Mouse (Mus musculus): ENCODE measurements around the gene Irs2. TPM values are rescaled to one million over a fixed set of nuclear protein-coding genes. Genes with fewer than 3 reads are reported as not detected.

Irs2 gene
- polyA plus RNA-seq, 1 experiment from 2014 or later = 6.8 TPM

DNA sequence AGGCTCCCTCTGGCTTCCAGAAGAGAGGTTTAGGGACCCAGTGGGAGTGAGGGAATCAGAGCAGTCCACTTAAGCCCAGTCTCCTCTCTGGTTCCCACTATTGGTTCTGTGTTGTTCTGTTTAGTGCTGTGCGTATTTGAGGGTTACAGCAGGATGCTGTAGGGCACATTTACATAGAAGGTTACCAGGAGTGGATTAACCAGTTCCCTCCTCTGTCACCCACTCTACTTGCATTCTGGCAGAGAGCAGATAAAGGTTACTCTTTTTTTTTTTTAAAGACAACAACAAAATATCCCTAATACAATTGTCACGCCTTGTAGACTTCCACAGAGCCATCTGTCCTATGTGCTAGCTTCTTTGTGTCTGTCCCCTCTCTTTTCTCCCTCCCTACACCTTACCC lies 16.9 kb downstream of the Irs2 start:
- no peak overlapping the region for H3K9ac ChIP-seq (replicated peaks; ENCODE audit: low read length)

GRCm38 (mm10) chr8:10990421-10991110 lies 17.7 kb downstream of the Irs2 start:
- no peak for ATAC-seq (replicated peaks; ENCODE audit: insufficient number of reproducible peaks, low FRiP score, low TSS enrichment, low read depth)
- H3K4me3 ChIP-seq (ENCODE audit: low read depth, low read length) = no peak overlapping the region
- H3K9ac ChIP-seq (replicated peaks; ENCODE audit: low read length) = no peak overlapping the region
- no peak for DNase-seq (ENCODE audit: low spot score)
- no peaks in the 10 kb centered on the region for H3K27me3 ChIP-seq (ENCODE audit: control insufficient read depth, insufficient read depth, low read length)
- H3K9me3 ChIP-seq (replicated peaks; ENCODE audit: control insufficient read depth, low read length) = no peaks in the 10 kb centered on the region
- H3K36me3 ChIP-seq (replicated peaks; ENCODE audit: control insufficient read depth, insufficient read depth, low read depth, low read length) = peaks cover 3% of the 10 kb centered on the region; the same call in 1 of the 2 replicates
- no peak overlapping the region for H3K27ac ChIP-seq (replicated peaks; ENCODE audit: low read depth, low read length)
- H3K4me1 ChIP-seq (ENCODE audit: control insufficient read depth, insufficient read depth, low read length) = no peaks in the 10 kb centered on the region
- H3K4me2 ChIP-seq (ENCODE audit: low read depth, low read length) = no peak overlapping the region
- 38% methylated on average over 10 of the region's 10 CpGs for WGBS

More for the DNA sequence above, 16.9 kb downstream of the Irs2 start:
- Histone ChIP-seq H3K36me3 (replicated peaks; ENCODE audit: control insufficient read depth, insufficient read depth, low read depth, low read length) (peaks cover 3% of the 10 kb centered on the region; the same call in 1 of the 2 replicates), H3K9me3 (replicated peaks; ENCODE audit: control insufficient read depth, low read length) (no peaks in the 10 kb centered on the region), H3K4me3 (ENCODE audit: low read depth, low read length) (no peak overlapping the region), H3K27me3 (ENCODE audit: control insufficient read depth, insufficient read depth, low read length) (no peaks in the 10 kb centered on the region), H3K4me1 (ENCODE audit: control insufficient read depth, insufficient read depth, low read length) (no peaks in the 10 kb centered on the region), H3K4me2 (ENCODE audit: low read depth, low read length) (no peak overlapping the region), H3K27ac (replicated peaks; ENCODE audit: low read depth, low read length) (no peak overlapping the region)
- 76% methylated on average over 2 of the region's 2 CpGs for WGBS
- no peak for DNase-seq (ENCODE audit: low spot score)
- ATAC-seq (replicated peaks; ENCODE audit: insufficient number of reproducible peaks, low FRiP score, low TSS enrichment, low read depth) = no peak

- no peak overlapping the region for H3K4me2 ChIP-seq (ENCODE audit: low read depth, low read length)
- 82% methylated on average over 3 of the region's 3 CpGs for WGBS
- no peaks in the 10 kb centered on the region for H3K4me1 ChIP-seq (ENCODE audit: control insufficient read depth, insufficient read depth, low read length)
- H3K36me3 ChIP-seq (replicated peaks; ENCODE audit: control insufficient read depth, insufficient read depth, low read depth, low read length) = peaks cover 6% of the 10 kb centered on the region; the same call in 1 of the 2 replicates
- H3K9ac ChIP-seq (replicated peaks; ENCODE audit: low read length) = no peak overlapping the region
- no peak overlapping the region for H3K27ac ChIP-seq (replicated peaks; ENCODE audit: low read depth, low read length)
- H3K4me3 ChIP-seq (ENCODE audit: low read depth, low read length) = no peak overlapping the region
- no peaks in the 10 kb centered on the region for H3K9me3 ChIP-seq (replicated peaks; ENCODE audit: control insufficient read depth, low read length)
- DNase-seq (ENCODE audit: low spot score) = no peak
- no peak for ATAC-seq (replicated peaks; ENCODE audit: insufficient number of reproducible peaks, low FRiP score, low TSS enrichment, low read depth)
- no peaks in the 10 kb centered on the region for H3K27me3 ChIP-seq (ENCODE audit: control insufficient read depth, insufficient read depth, low read length)
These were observed 18.3 kb downstream of the Irs2 start for GRCm38 (mm10) chr8:10989946-10990345.

DNA sequence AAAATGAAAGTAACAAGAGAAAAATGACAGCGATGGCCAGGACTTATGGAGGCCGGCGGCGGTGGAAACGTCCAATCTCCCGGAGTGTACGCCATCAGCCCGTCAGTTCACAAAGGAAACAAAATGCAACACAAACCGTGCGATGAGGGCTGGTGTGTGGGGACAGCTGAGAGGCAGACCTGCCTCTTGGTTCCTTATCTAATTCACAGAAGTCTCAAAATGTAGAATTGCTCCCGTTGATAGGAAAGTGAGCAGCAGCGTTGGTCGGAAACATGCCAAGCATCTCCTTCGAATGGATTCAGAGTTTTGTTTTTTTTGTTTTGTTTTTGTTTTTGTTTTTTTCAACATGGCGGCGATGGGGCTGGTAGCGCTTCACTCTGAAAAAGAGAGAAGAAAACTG lies 21.6 kb downstream of the Irs2 start:
- Histone ChIP-seq H3K27ac (replicated peaks; ENCODE audit: low read depth, low read length) (no peak overlapping the region), H3K9me3 (replicated peaks; ENCODE audit: control insufficient read depth, low read length) (no peaks in the 10 kb centered on the region), H3K4me3 (ENCODE audit: low read depth, low read length) (no peak overlapping the region), H3K27me3 (ENCODE audit: control insufficient read depth, insufficient read depth, low read length) (no peaks in the 10 kb centered on the region), H3K9ac (replicated peaks; ENCODE audit: low read length) (no peak overlapping the region), H3K4me2 (ENCODE audit: low read depth, low read length) (no peak overlapping the region), H3K36me3 (replicated peaks; ENCODE audit: control insufficient read depth, insufficient read depth, low read depth, low read length) (peaks cover 3% of the 10 kb centered on the region; the same call in 1 of the 2 replicates), H3K4me1 (ENCODE audit: control insufficient read depth, insufficient read depth, low read length) (no peaks in the 10 kb centered on the region)
- whole genome bisulfite sequencing = 97% methylated on average over 17 of the region's 17 CpGs
- DNase-seq (ENCODE audit: low spot score) (no peak), ATAC-seq (replicated peaks; ENCODE audit: insufficient number of reproducible peaks, low FRiP score, low TSS enrichment, low read depth) (no peak)

GRCm38 (mm10) chr8:10985064-10985463 lies 23.2 kb downstream of the Irs2 start:
- H3K4me3 ChIP-seq (ENCODE audit: low read depth, low read length) = no peak overlapping the region
- H3K4me1 ChIP-seq (ENCODE audit: control insufficient read depth, insufficient read depth, low read length) = peaks cover 1% of the 10 kb centered on the region; the same call in 1 of the 2 replicates
- no peak for ATAC-seq (replicated peaks; ENCODE audit: insufficient number of reproducible peaks, low FRiP score, low TSS enrichment, low read depth)
- H3K36me3 ChIP-seq (replicated peaks; ENCODE audit: control insufficient read depth, insufficient read depth, low read depth, low read length) = peaks cover 3% of the 10 kb centered on the region; the same call in 1 of the 2 replicates
- 84% methylated on average over 7 of the region's 7 CpGs for WGBS
- no peaks in the 10 kb centered on the region for H3K27me3 ChIP-seq (ENCODE audit: control insufficient read depth, insufficient read depth, low read length)
- no peak for DNase-seq (ENCODE audit: low spot score)
- no peak overlapping the region for H3K4me2 ChIP-seq (ENCODE audit: low read depth, low read length)
- no peak overlapping the region for H3K27ac ChIP-seq (replicated peaks; ENCODE audit: low read depth, low read length)
- no peaks in the 10 kb centered on the region for H3K9me3 ChIP-seq (replicated peaks; ENCODE audit: control insufficient read depth, low read length)
- H3K9ac ChIP-seq (replicated peaks; ENCODE audit: low read length) = no peak overlapping the region

- no peak for DNase-seq (ENCODE audit: low spot score)
- no peak overlapping the region for H3K9ac ChIP-seq (replicated peaks; ENCODE audit: low read length)
- H3K9me3 ChIP-seq (replicated peaks; ENCODE audit: control insufficient read depth, low read length) = no peaks in the 10 kb centered on the region
- H3K4me3 ChIP-seq (ENCODE audit: low read depth, low read length) = no peak overlapping the region
- H3K27ac ChIP-seq (replicated peaks; ENCODE audit: low read depth, low read length) = no peak overlapping the region
- H3K4me2 ChIP-seq (ENCODE audit: low read depth, low read length) = no peak overlapping the region
- H3K27me3 ChIP-seq (ENCODE audit: control insufficient read depth, insufficient read depth, low read length) = no peaks in the 10 kb centered on the region
- peaks cover 3% of the 10 kb centered on the region; the same call in 1 of the 2 replicates for H3K36me3 ChIP-seq (replicated peaks; ENCODE audit: control insufficient read depth, insufficient read depth, low read depth, low read length)
- H3K4me1 ChIP-seq (ENCODE audit: control insufficient read depth, insufficient read depth, low read length) = peaks cover 5% of the 10 kb centered on the region
- WGBS = 89% methylated on average over 6 of the region's 6 CpGs
- no peak for ATAC-seq (replicated peaks; ENCODE audit: insufficient number of reproducible peaks, low FRiP score, low TSS enrichment, low read depth)
These were observed 27.4 kb downstream of the Irs2 start for GRCm38 (mm10) chr8:10980876-10981275.

- WGBS = 45% methylated on average over 7 of the region's 7 CpGs
- DNase-seq (ENCODE audit: low spot score) = no peak
- no peak overlapping the region for H3K4me2 ChIP-seq (ENCODE audit: low read depth, low read length)
- H3K9ac ChIP-seq (replicated peaks; ENCODE audit: low read length) = no peak overlapping the region
- no peaks in the 10 kb centered on the region for H3K27me3 ChIP-seq (ENCODE audit: control insufficient read depth, insufficient read depth, low read length)
- H3K36me3 ChIP-seq (replicated peaks; ENCODE audit: control insufficient read depth, insufficient read depth, low read depth, low read length) = no peaks in the 10 kb centered on the region; the same call in 1 of the 2 replicates
- no peak for ATAC-seq (replicated peaks; ENCODE audit: insufficient number of reproducible peaks, low FRiP score, low TSS enrichment, low read depth)
- H3K4me3 ChIP-seq (ENCODE audit: low read depth, low read length) = no peak overlapping the region
- H3K9me3 ChIP-seq (replicated peaks; ENCODE audit: control insufficient read depth, low read length) = no peaks in the 10 kb centered on the region
- H3K27ac ChIP-seq (replicated peaks; ENCODE audit: low read depth, low read length) = no peak overlapping the region
- H3K4me1 ChIP-seq (ENCODE audit: control insufficient read depth, insufficient read depth, low read length) = peaks cover 7% of the 10 kb centered on the region
These were observed 28.3 kb downstream of the Irs2 start for GRCm38 (mm10) chr8:10979916-10980315.

DNA sequence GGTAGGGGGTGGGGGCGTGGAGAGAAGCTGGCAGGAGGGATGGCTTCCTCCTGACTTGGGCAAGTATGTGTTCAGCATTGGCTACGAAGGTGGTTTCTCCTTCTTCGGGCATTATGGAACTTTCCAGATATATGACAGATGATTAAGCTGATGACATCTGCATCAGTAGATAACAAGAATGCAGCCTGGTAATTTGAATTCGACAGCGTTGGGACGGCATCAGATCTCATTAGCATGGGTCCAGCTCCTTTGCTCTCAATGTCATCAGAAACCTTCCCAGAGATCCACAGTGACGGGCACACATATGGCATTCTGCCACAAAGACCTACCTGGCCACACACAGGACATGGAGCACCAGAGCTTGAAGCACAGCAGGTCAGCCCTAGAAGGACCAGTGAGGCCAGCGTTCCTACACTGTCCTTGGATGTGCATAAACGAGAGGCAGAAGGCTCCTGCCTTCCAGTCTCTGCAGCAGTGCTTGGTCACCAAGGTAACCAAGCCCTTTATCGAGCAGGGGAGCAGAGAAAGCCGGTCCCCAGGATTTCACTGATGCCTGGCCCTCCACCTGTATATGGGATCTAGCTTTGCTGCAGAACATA lies 29.0 kb downstream of the Irs2 start:
- ATAC-seq (replicated peaks; ENCODE audit: insufficient number of reproducible peaks, low FRiP score, low TSS enrichment, low read depth) (no peak), DNase-seq (ENCODE audit: low spot score) (no peak)
- Histone ChIP-seq H3K4me1 (ENCODE audit: control insufficient read depth, insufficient read depth, low read length) (peaks cover 7% of the 10 kb centered on the region), H3K4me3 (ENCODE audit: low read depth, low read length) (no peak overlapping the region), H3K9ac (replicated peaks; ENCODE audit: low read length) (no peak overlapping the region), H3K36me3 (replicated peaks; ENCODE audit: control insufficient read depth, insufficient read depth, low read depth, low read length) (no peaks in the 10 kb centered on the region; the same call in 1 of the 2 replicates), H3K27me3 (ENCODE audit: control insufficient read depth, insufficient read depth, low read length) (no peaks in the 10 kb centered on the region), H3K27ac (replicated peaks; ENCODE audit: low read depth, low read length) (no peak overlapping the region), H3K9me3 (replicated peaks; ENCODE audit: control insufficient read depth, low read length) (no peaks in the 10 kb centered on the region), H3K4me2 (ENCODE audit: low read depth, low read length) (no peak overlapping the region)
- 66% methylated on average over 11 of the region's 11 CpGs for WGBS
